Mouse (Mus musculus): Measurements from ENCODE around the gene Myh13.

DNA sequence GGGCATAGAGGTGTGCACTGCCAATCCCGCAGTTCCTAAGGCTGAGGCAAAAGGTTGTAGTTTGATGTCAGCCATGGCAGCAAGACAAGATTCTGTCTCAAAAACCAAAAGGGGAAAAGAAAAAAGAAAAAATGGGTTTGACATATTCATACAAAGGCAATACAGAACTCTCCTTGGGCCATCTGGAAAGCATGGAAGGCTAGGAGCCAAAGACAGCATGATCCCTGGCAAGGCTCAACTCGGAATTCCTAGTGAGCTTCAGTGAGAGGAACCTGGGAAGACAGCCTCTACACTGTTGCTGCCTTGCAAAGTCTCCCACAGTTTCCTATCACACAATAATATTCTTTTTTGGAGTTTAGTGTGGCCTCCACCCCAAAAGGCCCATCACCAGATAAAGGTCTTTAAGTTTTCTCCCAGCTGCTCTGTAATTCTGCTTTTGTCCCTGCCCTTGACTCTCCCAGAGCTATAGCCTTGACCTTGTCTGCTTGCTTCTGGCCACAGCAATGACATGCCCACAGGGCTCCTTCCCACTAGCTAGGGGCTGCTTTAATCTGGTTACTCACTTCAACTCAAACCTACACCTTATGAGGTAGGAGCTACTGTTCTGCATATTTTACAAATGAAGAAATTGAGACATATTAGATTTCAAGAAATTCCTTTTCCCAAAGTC is 23.9 kb downstream of the Myh13 start:
- TF ChIP-seq CTCF (IDR thresholded peaks at IDR 0.05) (no peak), POLR2A (IDR thresholded peaks at IDR 0.05; ENCODE audit: insufficient read depth, low read depth, low read length) (no peak)
